Mouse (Mus musculus) liver, embryonic 16.5 days (tissue): ENCODE results near the gene Haus8. TPM values are rescaled to one million over a fixed set of nuclear protein-coding genes. Genes with fewer than 3 reads are reported as not detected.

Experiments used
- ATAC-seq: fragments of 200-750 bp; cut with Nextera tagmentation; 2 replicates; pipeline ENCODE4 v1.8.0; 2017; ENCODE audit warnings: low read depth, mild to moderate bottlenecking, moderate number of reproducible peaks, moderate library complexity
- H3K27ac ChIP-seq: fragments of 300-500 bp; sonication (generic); 2 replicates; pipeline ENCODE4 v1.5.1; 2014; ENCODE audit warnings: mild to moderate bottlenecking, low read length
- H3K27me3 ChIP-seq: fragments of 300-500 bp; sonication (generic); 2 replicates; pipeline ENCODE4 v1.6.1; 2014; ENCODE audit warnings: low read depth, low read length, mixed read lengths; ENCODE audit not compliant: control insufficient read depth, insufficient read depth
- H3K36me3 ChIP-seq: fragments of 300-500 bp; sonication (generic); 2 replicates; pipeline ENCODE4 v1.6.1; 2014; ENCODE audit warnings: mild to moderate bottlenecking; ENCODE audit not compliant: control insufficient read depth, insufficient read depth
- H3K4me1 ChIP-seq: fragments of 300-500 bp; sonication (generic); 2 replicates; pipeline ENCODE4 v1.6.1; 2014; ENCODE audit warnings: low read depth, low read length, mixed read lengths; ENCODE audit not compliant: control insufficient read depth
- H3K4me2 ChIP-seq: fragments of 300-500 bp; sonication (generic); 2 replicates; pipeline ENCODE4 v1.6.1; 2014; ENCODE audit warnings: low read depth, low read length, mixed read lengths
- H3K4me3 ChIP-seq: fragments of 300-500 bp; sonication (generic); 2 replicates; pipeline ENCODE4 v1.5.1; 2014; ENCODE audit warnings: low read depth, mild to moderate bottlenecking, low read length
- H3K9ac ChIP-seq: fragments of 300-500 bp; sonication (generic); 2 replicates; pipeline ENCODE4 v1.6.1; 2014; ENCODE audit warnings: low read depth, low read length
- H3K9me3 ChIP-seq: fragments of 300-500 bp; sonication (generic); replicated peaks from 2 replicates; pipeline ENCODE4 v1.6.1; 2016; ENCODE audit warnings: low read length; ENCODE audit not compliant: control insufficient read depth
- WGBS: fragments of 180-500 bp; shearing (Covaris S2); extraction: QIAGEN DNeasy Blood & Tissue Kit; methylation state at CpG from one replicate; pipeline ENCODE4 v1.1.7; 2014; ENCODE audit not compliant: insufficient replicate concordance; 5-methylcytosine and 5-hydroxymethylcytosine counted together
- polyA plus RNA-seq: library from polyadenylated mRNA; unstranded; fragments of >200 nt; fragmentation: Nextera tagmentation; extraction: Ambion mirVana; gene quantifications from 2 replicates; pipeline ENCODE4 v1.2.1, GENCODE M21; 2015

Haus8 gene
- polyA plus RNA-seq, 1 experiment from 2014 or later: 42.8 TPM

DNA sequence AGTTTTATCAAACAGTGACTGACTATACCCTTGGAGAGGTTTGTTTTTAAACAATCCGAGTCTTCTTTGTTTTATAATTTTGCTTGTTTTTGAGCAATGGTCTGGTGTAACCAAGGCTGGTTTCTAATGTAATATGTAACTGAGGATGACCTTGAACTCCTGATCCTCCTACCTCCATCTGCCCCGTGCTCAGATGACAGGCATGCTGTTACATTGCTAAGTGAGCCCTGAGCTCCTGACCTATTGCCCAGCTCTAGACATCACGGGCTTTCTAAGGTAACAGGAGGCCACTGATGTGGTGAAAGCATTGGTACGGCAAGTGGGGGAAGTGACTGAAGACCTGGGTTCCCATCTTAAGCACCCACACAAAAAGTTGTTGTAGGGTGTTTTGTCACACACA, 35.2 kb upstream of the Haus8 start:
- Histone ChIP-seq H3K4me2 (no peak overlapping the region), H3K36me3 (no peaks in the 10 kb centered on the region; the same call in 1 of the 2 replicates), H3K27me3 (no peaks in the 10 kb centered on the region), H3K9ac (no peak overlapping the region), H3K4me1 (peaks cover 13% of the 10 kb centered on the region), H3K4me3 (no peak overlapping the region), H3K27ac (peak overlapping the region; percentile 45), H3K9me3 (no peaks in the 10 kb centered on the region)
- ATAC-seq: peak; percentile 49; the same call in 1 of the 2 replicates
- WGBS: 56% methylated on average over 4 of the region's 4 CpGs

DNA sequence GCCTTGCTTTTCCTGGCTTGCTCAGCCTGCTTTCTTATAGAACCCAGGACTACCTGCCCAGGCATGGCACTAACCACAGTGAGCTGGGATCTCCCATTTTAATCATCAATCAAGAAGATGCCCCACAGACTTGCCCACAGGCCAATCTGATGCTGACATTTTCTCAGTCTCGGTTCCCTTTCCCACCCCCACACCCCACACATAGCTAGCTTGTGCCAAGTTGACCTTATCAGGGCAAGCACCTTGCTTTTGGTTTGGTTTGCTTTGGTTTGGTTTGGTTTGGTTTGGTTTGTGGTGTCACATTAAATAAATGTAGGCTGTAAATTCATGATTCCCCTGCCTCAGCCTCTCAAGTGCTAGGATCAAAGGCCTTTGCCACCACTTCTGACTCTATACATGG, 34.6 kb upstream of the Haus8 start:
- no peak overlapping the region for H3K9ac ChIP-seq
- no peak for ATAC-seq
- WGBS: 17% methylated on average over 1 of the region's 1 CpGs
- no peaks in the 10 kb centered on the region for H3K27me3 ChIP-seq
- H3K4me1 ChIP-seq: peaks cover 8% of the 10 kb centered on the region
- H3K27ac ChIP-seq: peak overlapping the region; percentile 45
- H3K9me3 ChIP-seq: no peaks in the 10 kb centered on the region
- H3K4me3 ChIP-seq: no peak overlapping the region
- no peak overlapping the region for H3K4me2 ChIP-seq
- H3K36me3 ChIP-seq: no peaks in the 10 kb centered on the region; the same call in 1 of the 2 replicates

DNA sequence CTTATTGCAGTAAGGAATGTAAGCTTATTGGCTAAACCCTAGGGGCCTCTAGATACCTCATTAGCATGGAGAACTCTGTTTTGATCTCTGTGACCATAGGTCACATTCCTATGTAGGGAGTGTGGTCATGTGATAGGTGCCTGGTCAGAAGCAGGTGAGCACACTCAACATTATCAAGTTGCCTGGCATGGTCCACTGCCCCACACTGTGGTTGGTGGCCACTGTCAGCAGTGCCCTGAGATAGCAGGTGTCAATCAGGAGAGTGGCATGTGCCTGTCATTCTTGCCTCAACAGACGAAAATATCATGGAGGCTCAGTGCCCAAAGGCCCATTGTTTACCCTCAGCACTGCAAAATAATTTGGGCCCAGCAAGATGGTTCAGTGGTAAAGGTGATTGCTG, 33.3 kb upstream of the Haus8 start:
- Histone ChIP-seq H3K36me3 (no peaks in the 10 kb centered on the region; the same call in 1 of the 2 replicates), H3K4me3 (no peak overlapping the region)

DNA sequence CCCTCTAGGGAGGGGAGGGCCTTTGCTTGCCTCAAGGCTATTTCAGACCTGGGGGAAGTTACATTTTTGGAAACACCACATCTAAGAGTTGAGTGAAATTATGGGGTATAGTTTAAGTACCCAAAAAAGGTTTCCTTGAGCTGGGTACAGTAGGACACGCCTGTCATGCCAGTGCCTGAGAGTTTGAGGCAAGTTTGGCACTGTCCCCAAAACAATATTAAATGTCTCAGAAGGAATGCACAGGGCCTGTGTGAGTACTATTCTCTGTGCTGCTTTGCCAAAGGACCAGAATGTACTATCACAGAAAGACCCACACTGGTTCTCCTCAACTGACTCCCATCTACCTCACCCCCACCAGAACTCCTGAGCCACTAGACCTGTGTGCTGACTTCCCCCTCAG, 30.9 kb upstream of the Haus8 start:
- no peak overlapping the region for H3K4me3 ChIP-seq
- H3K4me1 ChIP-seq: peaks cover 7% of the 10 kb centered on the region
- H3K27ac ChIP-seq: no peak overlapping the region
- H3K27me3 ChIP-seq: no peaks in the 10 kb centered on the region
- H3K36me3 ChIP-seq: no peaks in the 10 kb centered on the region; the same call in 1 of the 2 replicates
- H3K9me3 ChIP-seq: no peaks in the 10 kb centered on the region
- 73% methylated on average over 1 of the region's 1 CpGs for WGBS
- ATAC-seq: no peak
- H3K9ac ChIP-seq: no peak overlapping the region
- no peak overlapping the region for H3K4me2 ChIP-seq

More for the DNA sequence above, 33.3 kb upstream of the Haus8 start:
- H3K4me1 ChIP-seq: peaks cover 5% of the 10 kb centered on the region
- H3K4me2 ChIP-seq: no peak overlapping the region
- no peaks in the 10 kb centered on the region for H3K27me3 ChIP-seq
- no peak overlapping the region for H3K9ac ChIP-seq
- H3K9me3 ChIP-seq: no peaks in the 10 kb centered on the region
- WGBS: 39% methylated on average over 1 of the region's 1 CpGs
- peak; percentile 46 for ATAC-seq
- no peak overlapping the region for H3K27ac ChIP-seq

DNA sequence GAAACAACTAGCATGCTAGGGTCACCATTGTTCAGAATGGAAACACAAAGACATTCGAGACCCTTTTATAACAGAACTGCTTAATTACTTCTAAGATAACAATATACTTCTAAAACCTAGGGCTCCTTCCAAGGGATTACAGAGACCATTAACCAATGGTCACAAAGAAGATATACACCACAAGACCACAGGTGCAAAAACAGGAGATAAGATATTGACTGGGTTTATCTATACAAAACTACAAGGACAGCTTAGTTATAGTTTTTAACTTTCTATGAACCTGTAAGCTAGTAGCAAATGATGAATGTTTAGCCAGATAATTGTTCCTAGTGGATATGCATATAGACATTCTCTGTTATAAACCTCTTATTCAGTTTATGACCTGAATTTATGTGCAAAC, 30.1 kb upstream of the Haus8 start:
- H3K36me3 ChIP-seq: no peaks in the 10 kb centered on the region; the same call in 1 of the 2 replicates
- no peak overlapping the region for H3K9ac ChIP-seq
- 60% methylated on average over 1 of the region's 1 CpGs for WGBS
- H3K27ac ChIP-seq: no peak overlapping the region
- ATAC-seq: no peak
- H3K9me3 ChIP-seq: no peaks in the 10 kb centered on the region
- H3K4me2 ChIP-seq: no peak overlapping the region
- H3K27me3 ChIP-seq: no peaks in the 10 kb centered on the region
- H3K4me3 ChIP-seq: no peak overlapping the region
- H3K4me1 ChIP-seq: peaks cover 2% of the 10 kb centered on the region

DNA sequence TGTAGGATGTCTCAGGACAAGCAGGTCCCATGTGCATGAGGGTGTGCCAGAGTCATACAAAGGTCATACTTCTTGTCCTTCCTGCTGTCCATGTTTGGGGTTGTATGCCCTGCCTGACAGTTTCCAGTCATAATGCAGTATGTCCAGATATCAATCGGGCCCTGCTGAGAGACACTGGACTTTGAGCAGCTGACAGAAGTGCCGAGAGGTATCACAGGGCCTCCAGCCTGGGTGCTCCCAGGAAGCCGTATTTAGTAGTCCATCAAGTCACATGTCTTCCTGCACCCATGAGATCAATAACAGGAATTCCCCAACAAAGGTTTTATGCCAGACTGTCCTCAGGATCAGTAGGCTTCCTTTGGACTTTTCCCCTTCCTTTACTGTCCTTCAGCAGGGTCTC, 27.0 kb upstream of the Haus8 start:
- no peaks in the 10 kb centered on the region; the same call in 1 of the 2 replicates for H3K36me3 ChIP-seq
- H3K27me3 ChIP-seq: no peaks in the 10 kb centered on the region
- no peak overlapping the region for H3K4me2 ChIP-seq
- H3K4me3 ChIP-seq: no peak overlapping the region
- peaks cover 2% of the 10 kb centered on the region for H3K4me1 ChIP-seq
- no peak overlapping the region for H3K9ac ChIP-seq
- no peak overlapping the region for H3K27ac ChIP-seq
- peak; percentile 39 for ATAC-seq
- H3K9me3 ChIP-seq: no peaks in the 10 kb centered on the region
- WGBS: 63% methylated on average over 3 of the region's 3 CpGs

DNA sequence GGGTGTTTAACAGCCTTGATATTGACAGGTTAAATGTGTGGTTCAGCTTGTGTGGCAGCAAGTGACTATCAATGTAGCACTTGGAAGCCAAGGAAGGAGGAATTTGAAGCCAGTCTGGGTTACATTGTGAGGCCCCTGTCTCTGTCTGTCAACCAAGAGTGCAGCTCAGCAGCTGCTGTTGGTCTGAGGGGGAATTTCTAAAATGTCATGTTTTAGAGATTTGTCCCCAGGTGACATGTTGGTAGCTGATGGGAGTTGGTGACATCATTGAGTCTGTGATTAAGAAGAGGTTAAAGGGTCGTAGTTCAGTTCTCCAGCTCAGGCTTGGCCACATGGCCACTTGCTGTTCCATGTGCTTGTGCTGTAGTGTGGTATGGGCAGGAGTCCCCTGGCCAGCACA, 24.7 kb upstream of the Haus8 start:
- Histone ChIP-seq H3K9ac (no peak overlapping the region), H3K4me2 (no peak overlapping the region), H3K4me1 (peaks cover 2% of the 10 kb centered on the region), H3K36me3 (no peaks in the 10 kb centered on the region; the same call in 1 of the 2 replicates), H3K27me3 (no peaks in the 10 kb centered on the region), H3K9me3 (no peaks in the 10 kb centered on the region), H3K27ac (no peak overlapping the region), H3K4me3 (no peak overlapping the region)
- WGBS: 75% methylated on average over 1 of the region's 1 CpGs
- ATAC-seq: no peak

DNA sequence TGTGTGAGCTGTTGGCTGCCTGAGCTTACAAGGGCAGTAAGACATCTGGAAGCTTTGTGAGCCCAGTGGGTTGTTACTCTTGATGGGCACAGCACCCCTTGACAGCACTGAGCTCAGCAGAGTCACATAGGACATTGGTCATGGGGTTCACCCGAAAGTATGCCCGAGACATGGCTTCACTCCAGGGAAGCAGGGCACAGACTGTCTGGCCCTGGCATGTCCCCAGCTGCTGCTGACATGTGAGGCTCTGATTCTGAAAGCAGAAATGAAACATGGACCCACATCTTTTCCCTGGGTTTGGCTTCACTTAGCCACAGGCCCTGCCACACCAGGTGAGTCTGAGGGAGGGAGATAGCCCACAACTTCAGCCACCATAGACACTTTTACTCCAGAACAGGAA, 24.1 kb upstream of the Haus8 start:
- Histone ChIP-seq H3K4me2 (no peak overlapping the region), H3K9me3 (no peaks in the 10 kb centered on the region), H3K36me3 (no peaks in the 10 kb centered on the region), H3K27ac (peak overlapping the region; percentile 69), H3K4me3 (no peak overlapping the region), H3K27me3 (no peaks in the 10 kb centered on the region), H3K9ac (no peak overlapping the region), H3K4me1 (peaks cover 2% of the 10 kb centered on the region)
- ATAC-seq: no peak
- WGBS: 80% methylated on average over 2 of the region's 2 CpGs

DNA sequence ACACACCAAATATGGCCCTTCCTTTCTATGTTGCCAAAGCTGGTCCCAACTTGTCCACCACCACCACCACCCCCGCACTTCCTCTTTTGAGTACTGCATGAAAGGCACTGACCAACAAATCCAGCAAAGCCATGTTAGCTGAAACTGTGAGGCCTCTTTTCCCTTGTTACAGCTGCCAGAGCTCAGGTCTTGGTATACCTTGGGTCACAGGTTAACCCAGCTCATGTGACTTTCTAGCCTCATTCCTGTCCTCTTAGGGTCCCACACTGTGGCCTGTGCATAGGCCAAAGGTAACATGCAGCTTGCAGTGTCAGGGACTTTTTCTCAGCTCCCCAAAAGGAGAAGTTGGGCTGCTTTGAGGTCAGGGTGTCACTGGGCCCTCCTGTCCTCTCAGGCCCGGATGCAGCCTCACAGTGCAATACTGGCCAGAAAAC, 23.5 kb upstream of the Haus8 start:
- Histone ChIP-seq H3K4me2 (no peak overlapping the region), H3K27me3 (no peaks in the 10 kb centered on the region), H3K9me3 (no peaks in the 10 kb centered on the region), H3K36me3 (no peaks in the 10 kb centered on the region; the same call in 1 of the 2 replicates), H3K27ac (peak overlapping the region; percentile 69), H3K4me1 (peaks cover 2% of the 10 kb centered on the region), H3K9ac (no peak overlapping the region), H3K4me3 (no peak overlapping the region)
- 50% methylated on average over 2 of the region's 2 CpGs for WGBS
- peak; percentile 35 for ATAC-seq
